Mouse (Mus musculus) heart, postnatal 0 days (tissue): ENCODE data around the gene Gm45785.

ENCODE experiments used
- CTCF ChIP-seq: IDR thresholded peaks from 2 replicates; pipeline ENCODE4 v1.5.1; 2016; ENCODE audit warnings: antibody characterized with exemption, control low read depth, low read depth
- EP300 ChIP-seq: IDR thresholded peaks from 2 replicates; pipeline ENCODE4 v1.6.1; 2016; ENCODE audit warnings: antibody characterized with exemption, low read depth

DNA sequence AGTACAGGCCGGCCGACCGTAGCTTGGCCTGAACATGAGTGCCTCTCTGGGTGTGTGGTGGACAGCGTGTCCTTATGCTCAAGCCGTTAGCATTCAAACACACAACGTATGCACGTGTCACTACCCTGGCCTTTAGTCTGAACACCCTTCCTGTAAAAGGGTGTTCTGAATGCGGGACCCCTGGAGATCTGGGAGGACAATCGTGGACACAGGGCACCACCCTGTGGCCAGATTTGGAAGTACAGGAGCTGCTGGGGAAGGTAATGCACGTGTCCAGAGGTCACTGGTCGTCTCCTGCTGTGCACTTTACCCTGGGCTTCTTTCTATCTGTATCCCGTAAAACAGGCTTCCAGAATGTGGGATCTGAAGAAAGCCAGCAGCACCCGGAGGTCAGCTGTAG is 47.1 kb upstream of the Gm45785 start:
- TF ChIP-seq CTCF (peak; percentile 93), EP300 (no peak)
